Mouse (Mus musculus): Measurements from ENCODE around the gene Safb. TPM values are rescaled to one million over a fixed set of nuclear protein-coding genes. Genes with fewer than 3 reads are reported as not detected.

The Safb gene
- total RNA-seq, 1 experiment = 116 TPM

GRCm38 (mm10) chr17:56614391-56615135 is 29.9 kb downstream of the Safb start:
- Histone ChIP-seq H3K9ac (ENCODE audit: insufficient read depth, low read depth, low read length, poor library complexity, severe bottlenecking) (peak overlapping the region; percentile 94), H3K4me1 (ENCODE audit: control insufficient read depth in 2 of 2, insufficient read depth in 2 of 2, low read length in 2 of 2, poor library complexity in 1 of 2) (peaks cover 5 to 17% of the 10 kb centered on the region in 2 experiments; a peak in 3 of 4 replicates), H3K9me3 (ENCODE audit: control insufficient read depth, insufficient read depth, low read depth, low read length) (no peaks in the 10 kb centered on the region), H3K36me3 (ENCODE audit: control insufficient read depth, insufficient read depth, low read length, poor library complexity, severe bottlenecking) (peaks cover 59% of the 10 kb centered on the region), H3K27ac (ENCODE audit: insufficient read depth, low read depth, low read length, poor library complexity, severe bottlenecking) (peak overlapping the region; percentile 85; the same call in 1 of the 2 replicates), H3K4me3 (ENCODE audit: insufficient read depth in 1 of 2, low read depth in 1 of 2, low read length in 2 of 2, poor library complexity in 1 of 2, severe bottlenecking in 1 of 2) (peak overlapping the region; percentile 85 to 89)
- TF ChIP-seq CHD2 (IDR thresholded peaks at IDR 0.05; ENCODE audit: low read depth, low read length) = peak; percentile 56
- no peak for TF ChIP-seq MAFK (IDR thresholded peaks at IDR 0.05; ENCODE audit: insufficient read depth, low read depth, low read length)
- no peak for TF ChIP-seq ZNF384 (IDR thresholded peaks at IDR 0.05; ENCODE audit: low read depth, low read length)
- in situ Hi-C loops (cut with MboI; ENCODE audit: low sequenced_read_pairs in 2 of 2, unreplicated experiment in 2 of 2) = no loop called here
- peak; percentile 11 for DNase-seq (ENCODE audit: low read depth, low spot score)

GRCm38 (mm10) chr17:56615136-56615784 is 30.6 kb downstream of the Safb start:
- in situ Hi-C loops (cut with MboI; ENCODE audit: low sequenced_read_pairs in 2 of 2, unreplicated experiment in 2 of 2) = no loop called here
- peak; percentile 4; the same call in 1 of the 2 replicates for TF ChIP-seq CHD2 (IDR thresholded peaks at IDR 0.05; ENCODE audit: low read depth, low read length)
- TF ChIP-seq ZC3H11A (IDR thresholded peaks at IDR 0.05; ENCODE audit: borderline replicate concordance, low read depth, low read length) = no peak
- H3K9ac ChIP-seq (ENCODE audit: insufficient read depth, low read depth, low read length, poor library complexity, severe bottlenecking) = peak overlapping the region; percentile 94; the same call in 1 of the 2 replicates
- peaks cover 5 to 16% of the 10 kb centered on the region in 2 experiments; a peak in 3 of 4 replicates for H3K4me1 ChIP-seq (ENCODE audit: control insufficient read depth in 2 of 2, insufficient read depth in 2 of 2, low read length in 2 of 2, poor library complexity in 1 of 2)
- no peak for DNase-seq (ENCODE audit: low read depth, low spot score)
- H3K36me3 ChIP-seq (ENCODE audit: control insufficient read depth, insufficient read depth, low read length, poor library complexity, severe bottlenecking) = peaks cover 66% of the 10 kb centered on the region
- H3K9me3 ChIP-seq (ENCODE audit: control insufficient read depth, insufficient read depth, low read depth, low read length) = no peaks in the 10 kb centered on the region
- peak overlapping the region; percentile 85 to 89 for H3K4me3 ChIP-seq (ENCODE audit: insufficient read depth in 1 of 2, low read depth in 1 of 2, low read length in 2 of 2, poor library complexity in 1 of 2, severe bottlenecking in 1 of 2)
- H3K27ac ChIP-seq (ENCODE audit: insufficient read depth, low read depth, low read length, poor library complexity, severe bottlenecking) = 0 out of 2 replicates have a peak overlapping the region, but pooled peaks have one; percentile 85

DNA sequence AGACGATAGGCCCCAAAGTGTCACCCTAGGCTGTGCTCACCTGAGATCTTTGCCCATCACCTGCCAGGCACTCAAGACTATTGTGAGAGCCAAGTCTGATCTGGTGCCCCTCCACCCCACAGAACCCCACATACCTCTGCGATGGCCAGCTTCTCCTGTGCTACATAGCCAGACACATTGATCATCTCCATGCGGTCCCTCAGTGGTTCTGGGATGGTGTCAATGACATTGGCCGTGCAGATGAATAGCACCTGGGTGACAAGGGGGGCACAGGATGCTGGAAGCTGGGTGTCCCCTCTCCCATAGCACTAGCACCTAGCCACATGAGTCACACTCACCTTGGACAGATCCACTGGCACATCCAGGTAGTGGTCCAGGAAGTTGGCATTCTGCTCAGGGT is 31.2 kb downstream of the Safb start:
- peak; percentile 6 for DNase-seq (ENCODE audit: low read depth, low spot score)
- Histone ChIP-seq H3K4me3 (ENCODE audit: insufficient read depth in 1 of 2, low read depth in 1 of 2, low read length in 2 of 2, poor library complexity in 1 of 2, severe bottlenecking in 1 of 2) (no peak overlapping the region), H3K36me3 (ENCODE audit: control insufficient read depth, insufficient read depth, low read length, poor library complexity, severe bottlenecking) (peaks cover 69% of the 10 kb centered on the region), H3K27ac (ENCODE audit: insufficient read depth, low read depth, low read length, poor library complexity, severe bottlenecking) (no peak overlapping the region), H3K4me1 (ENCODE audit: control insufficient read depth in 2 of 2, insufficient read depth in 2 of 2, low read length in 2 of 2, poor library complexity in 1 of 2) (peaks cover 5 to 14% of the 10 kb centered on the region in 2 experiments; a peak in 3 of 4 replicates), H3K9ac (ENCODE audit: insufficient read depth, low read depth, low read length, poor library complexity, severe bottlenecking) (no peak overlapping the region), H3K9me3 (ENCODE audit: control insufficient read depth, insufficient read depth, low read depth, low read length) (no peaks in the 10 kb centered on the region)
- in situ Hi-C loops (cut with MboI; ENCODE audit: low sequenced_read_pairs in 2 of 2, unreplicated experiment in 2 of 2) = no loop called here
- TF ChIP-seq HCFC1 (IDR thresholded peaks at IDR 0.05; ENCODE audit: borderline replicate concordance, insufficient read depth, low read length) (no peak), CHD2 (IDR thresholded peaks at IDR 0.05; ENCODE audit: low read depth, low read length) (no peak), MAFK (IDR thresholded peaks at IDR 0.05; ENCODE audit: insufficient read depth, low read depth, low read length) (no peak), ZC3H11A (IDR thresholded peaks at IDR 0.05; ENCODE audit: borderline replicate concordance, low read depth, low read length) (no peak), ZNF384 (IDR thresholded peaks at IDR 0.05; ENCODE audit: low read depth, low read length) (no peak)

GRCm38 (mm10) chr17:56616725-56617124 is 32.1 kb downstream of the Safb start:
- H3K36me3 ChIP-seq (ENCODE audit: control insufficient read depth, insufficient read depth, low read length, poor library complexity, severe bottlenecking) = peaks cover 74% of the 10 kb centered on the region
- peaks cover 2 to 12% of the 10 kb centered on the region in 2 experiments; a peak in 2 of 4 replicates for H3K4me1 ChIP-seq (ENCODE audit: control insufficient read depth in 2 of 2, insufficient read depth in 2 of 2, low read length in 2 of 2, poor library complexity in 1 of 2)
- TF ChIP-seq CHD2 (IDR thresholded peaks at IDR 0.05; ENCODE audit: low read depth, low read length) = no peak
- TF ChIP-seq MAFK (IDR thresholded peaks at IDR 0.05; ENCODE audit: insufficient read depth, low read depth, low read length) = no peak
- TF ChIP-seq ZNF384 (IDR thresholded peaks at IDR 0.05; ENCODE audit: low read depth, low read length) = no peak
- no peak for TF ChIP-seq ZC3H11A (IDR thresholded peaks at IDR 0.05; ENCODE audit: borderline replicate concordance, low read depth, low read length)
- no peak for TF ChIP-seq HCFC1 (IDR thresholded peaks at IDR 0.05; ENCODE audit: borderline replicate concordance, insufficient read depth, low read length)
- no peak for DNase-seq (ENCODE audit: low read depth, low spot score)
- H3K27ac ChIP-seq (ENCODE audit: insufficient read depth, low read depth, low read length, poor library complexity, severe bottlenecking) = no peak overlapping the region
- no peak overlapping the region for H3K4me3 ChIP-seq (ENCODE audit: insufficient read depth in 1 of 2, low read depth in 1 of 2, low read length in 2 of 2, poor library complexity in 1 of 2, severe bottlenecking in 1 of 2)
- no peak overlapping the region for H3K9ac ChIP-seq (ENCODE audit: insufficient read depth, low read depth, low read length, poor library complexity, severe bottlenecking)
- H3K9me3 ChIP-seq (ENCODE audit: control insufficient read depth, insufficient read depth, low read depth, low read length) = no peaks in the 10 kb centered on the region
- in situ Hi-C loops (cut with MboI; ENCODE audit: low sequenced_read_pairs in 2 of 2, unreplicated experiment in 2 of 2) = no loop called here
